Mouse (Mus musculus) testis, adult 10 weeks (tissue): ENCODE results near the gene Hsd11b1. TPM values are rescaled to one million over a fixed set of nuclear protein-coding genes. Genes with fewer than 3 reads are reported as not detected.

Experiments
- polyA plus RNA-seq: library from polyadenylated mRNA; stranded (reverse); fragments of 350-450 nt; fragmentation: Illumina TruSeq; extraction: RNeasy Lipid Tissue Mini Kit (QIAGEN cat#74804); gene quantifications from one replicate; pipeline ENCODE4 v1.2.3, GENCODE M21; 2014; ENCODE audit warnings: low read depth, low replicate concordance

The Hsd11b1 gene
- 0.73 TPM for polyA plus RNA-seq

GRCm38 (mm10) chr1:193263955-193264598 lies at the start of gene Hsd11b1:
Gene Hsd11b1, minus strand, starts transcription at chr1:193264075.

DNA sequence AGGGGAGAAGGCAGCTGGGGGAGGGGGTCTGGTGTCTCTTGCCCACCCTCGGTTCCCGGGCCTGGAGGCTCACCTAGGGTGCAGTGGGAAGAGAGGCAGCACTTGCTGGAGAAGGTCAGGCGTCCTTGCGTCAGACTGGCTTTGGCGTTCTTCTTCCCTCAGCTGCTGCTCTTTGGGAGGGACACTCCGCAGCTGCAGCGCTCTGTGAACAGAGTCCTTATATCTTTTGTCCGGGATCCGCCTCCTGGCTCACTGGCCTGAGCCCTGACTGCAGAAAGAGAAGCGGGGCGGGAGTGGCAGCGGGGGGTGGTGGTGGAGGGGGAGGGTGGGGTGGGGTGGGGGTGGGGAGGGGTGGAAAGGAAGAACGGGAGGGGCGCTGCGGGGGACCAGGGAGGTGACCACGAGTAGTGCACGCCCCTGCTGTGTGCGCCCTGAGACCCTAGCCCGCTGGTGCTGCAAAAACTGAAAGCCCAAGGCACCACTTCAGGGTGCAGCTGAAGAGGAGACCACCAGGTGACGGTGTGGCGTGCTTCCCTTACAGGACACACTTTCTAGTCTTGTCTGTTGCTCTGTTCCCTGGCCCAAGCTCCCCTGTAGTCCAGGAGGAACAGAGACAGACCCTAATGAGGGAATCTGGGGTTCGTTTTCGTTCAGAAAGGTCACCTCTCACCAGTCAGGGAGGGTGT lies 9.2 kb upstream of the Hsd11b1 start, which contains the start of gene G0s2:
TSS of gene G0s2 (minus strand) at position 302 of the 686 bp plus-strand sequence.

GRCm38 (mm10) chr1:193207503-193207902 lies 56.4 kb downstream of the Hsd11b1 start, which contains the start of gene Lamb3:
Gene Lamb3, plus strand, starts transcription at chr1:193207699.

DNA sequence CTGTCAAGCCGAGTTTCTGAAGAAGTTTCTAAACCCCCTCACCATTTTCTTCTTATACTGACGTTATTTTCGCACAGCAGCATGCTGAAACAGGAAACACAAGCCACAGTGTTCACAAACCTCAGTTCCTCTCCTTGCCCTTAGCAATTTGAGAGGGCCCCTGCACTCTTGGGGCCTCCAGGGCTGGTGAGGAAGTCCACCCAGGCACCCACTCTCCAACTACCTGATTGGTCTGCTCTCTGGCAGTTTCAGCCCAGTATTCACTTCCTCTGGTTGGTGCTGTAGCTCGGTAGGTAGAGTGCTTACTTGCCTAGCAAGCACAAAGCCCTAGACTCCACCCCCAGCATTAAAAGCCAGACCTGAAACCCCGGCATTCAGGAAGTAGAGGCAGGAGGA lies 62.5 kb downstream of the Hsd11b1 start, which contains the start of gene Traf3ip3:
TSS of gene Traf3ip3 (minus strand) at position 321 of the 396 bp plus-strand sequence.

Other genes starting within 250 kb of the Hsd11b1 start
- 5.0 TPM for gene Syt14, start 228.3 kb downstream of the Hsd11b1 start, polyA plus RNA-seq
- 12.0 TPM for gene Diexf, start 133.8 kb downstream of the Hsd11b1 start, polyA plus RNA-seq
- 6.8 TPM for gene Irf6, start 111.0 kb downstream of the Hsd11b1 start, polyA plus RNA-seq
- gene A130010J15Rik, start 96.0 kb downstream of the Hsd11b1 start, polyA plus RNA-seq, result 9.0 TPM
- gene Traf3ip3, start 62.4 kb downstream of the Hsd11b1 start, polyA plus RNA-seq, result not detected
- gene Lamb3, start 56.4 kb downstream of the Hsd11b1 start, polyA plus RNA-seq, result 0.36 TPM
- not detected for gene G0s2, start 9.1 kb upstream of the Hsd11b1 start, polyA plus RNA-seq
- gene Camk1g, start 106.2 kb upstream of the Hsd11b1 start, polyA plus RNA-seq, result 0.85 TPM